Mouse (Mus musculus): ENCODE measurements around the gene Pttg1. TPM values are rescaled to one million over a fixed set of nuclear protein-coding genes. Genes with fewer than 3 reads are reported as not detected.
A peak's percentile ranks its signal among the peaks of the same experiment; 100 is the strongest.

Pttg1 gene
- total RNA-seq, 2 experiments from 2014 or later = 45.0 to 60.9 TPM

DNA sequence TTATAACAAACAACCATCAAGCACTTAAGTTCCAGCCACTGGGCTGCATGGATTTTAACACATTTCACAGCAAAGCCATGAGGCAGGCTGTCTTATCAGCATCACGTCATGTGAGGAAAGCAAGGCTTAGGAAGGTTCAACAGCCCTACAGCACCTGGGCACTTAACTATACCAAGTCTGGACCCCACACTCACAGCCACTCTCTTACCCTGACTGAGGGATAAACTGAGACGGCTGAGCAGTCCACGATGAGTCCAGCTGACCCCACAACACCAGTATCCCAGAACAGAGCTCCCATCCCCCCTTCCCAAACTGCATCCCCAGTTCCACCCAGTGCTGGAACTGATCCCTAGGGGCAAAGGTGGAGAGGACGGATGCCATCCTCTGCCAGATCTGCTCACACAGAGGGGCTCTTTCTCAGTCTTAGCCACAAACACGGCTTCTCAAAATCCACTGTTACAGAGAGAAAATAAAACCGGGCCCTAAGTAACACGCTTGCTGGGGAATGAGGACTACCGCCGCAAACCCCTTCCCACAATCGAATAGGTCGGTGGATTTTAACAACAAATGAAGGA, 46.1 kb downstream of the Pttg1 start:
- no peak overlapping the region for H3K4me3 ChIP-seq
- intact Hi-C loops (cut with DNase I) = no loop called here
- TF ChIP-seq CTCF (IDR thresholded peaks at IDR 0.05) = no peak
- no peak overlapping the region for H3K27ac ChIP-seq
- DNase-seq = no peak

DNA sequence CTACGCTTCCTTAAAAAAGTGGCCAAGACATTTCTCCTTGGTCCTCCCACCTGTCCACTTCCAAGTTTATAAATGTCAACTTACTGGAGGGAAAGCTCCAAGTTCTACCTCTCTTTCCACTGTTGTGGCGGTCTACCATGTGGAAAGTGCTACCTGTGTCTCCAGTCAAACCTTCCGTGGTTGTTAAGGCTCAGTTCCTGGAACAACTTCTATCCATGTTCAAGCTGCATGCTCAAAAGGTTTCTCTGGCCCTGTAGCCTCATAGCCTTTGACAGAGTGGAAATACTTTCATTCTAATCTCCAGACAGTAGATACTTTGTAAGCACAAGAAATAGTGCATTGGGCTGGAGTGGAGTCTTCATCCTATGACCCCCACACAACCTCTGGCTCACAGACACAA, 46.6 kb downstream of the Pttg1 start:
- H3K27ac ChIP-seq = no peak overlapping the region
- no peak for TF ChIP-seq CTCF (IDR thresholded peaks at IDR 0.05)
- no peak for DNase-seq
- intact Hi-C loops (cut with DNase I) = no loop called here
- no peak overlapping the region for H3K4me3 ChIP-seq

DNA sequence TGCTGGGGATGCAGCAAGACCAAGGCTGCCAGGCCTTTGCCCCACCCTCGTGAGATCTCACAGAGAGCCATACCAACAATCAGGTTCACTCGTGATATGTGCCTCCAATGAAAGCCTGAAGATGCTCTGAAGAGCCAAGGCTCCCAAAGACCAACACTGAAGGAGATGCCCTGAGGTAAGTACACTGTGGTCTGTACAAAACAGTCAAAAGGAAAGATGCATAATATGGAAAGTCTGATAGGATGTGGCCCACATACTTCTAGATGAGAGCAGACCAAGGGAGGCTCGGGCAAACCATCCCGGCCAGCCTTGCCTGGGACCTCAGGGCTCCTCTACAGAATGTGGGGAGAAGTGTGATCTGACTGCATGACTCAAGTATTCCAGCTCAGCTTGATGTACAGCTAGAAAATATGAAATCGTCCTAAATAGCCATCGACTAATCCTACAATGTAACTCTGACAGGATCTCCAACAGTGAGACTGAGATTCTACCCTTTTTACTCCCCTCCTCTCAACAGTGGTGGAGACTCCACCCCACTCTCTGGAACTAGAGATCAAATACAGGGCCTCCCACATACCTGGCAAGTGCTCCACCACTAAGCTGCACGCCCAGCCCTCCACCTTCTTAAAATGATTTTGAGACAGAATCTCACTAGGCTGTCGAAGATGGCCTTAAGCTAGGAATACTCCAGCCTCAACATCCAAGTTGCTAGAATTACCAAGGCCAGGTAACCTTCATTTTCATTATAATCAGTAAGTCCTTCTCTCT, 48.8 kb downstream of the Pttg1 start:
- no peak for TF ChIP-seq CTCF (IDR thresholded peaks at IDR 0.05)
- intact Hi-C loops (cut with DNase I) = no loop called here
- H3K4me3 ChIP-seq = no peak overlapping the region
- no peak overlapping the region for H3K27ac ChIP-seq
- DNase-seq = no peak

DNA sequence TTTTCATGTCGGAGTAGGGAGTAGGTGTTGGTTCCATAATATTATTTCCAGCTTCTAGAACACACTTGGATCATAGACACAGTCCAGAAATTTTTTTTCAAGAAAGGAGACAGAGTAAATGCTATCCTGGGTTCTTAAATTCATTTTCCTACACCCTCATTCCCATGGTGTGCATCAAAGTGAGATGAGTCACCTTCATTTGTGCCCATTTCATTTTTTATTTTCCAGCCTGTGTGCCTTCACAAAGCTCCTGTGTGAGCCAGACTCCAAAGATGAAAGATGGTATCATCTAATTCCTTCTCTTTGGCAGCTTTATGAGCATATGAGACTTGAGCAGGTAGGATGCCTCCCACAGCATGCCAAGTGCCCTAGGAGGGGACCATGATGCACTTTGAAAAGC, 49.5 kb downstream of the Pttg1 start:
- TF ChIP-seq CTCF (IDR thresholded peaks at IDR 0.05) = no peak
- no peak for DNase-seq
- Histone ChIP-seq H3K4me3 (no peak overlapping the region), H3K27ac (no peak overlapping the region)
- intact Hi-C loops (cut with DNase I) = no loop called here

DNA sequence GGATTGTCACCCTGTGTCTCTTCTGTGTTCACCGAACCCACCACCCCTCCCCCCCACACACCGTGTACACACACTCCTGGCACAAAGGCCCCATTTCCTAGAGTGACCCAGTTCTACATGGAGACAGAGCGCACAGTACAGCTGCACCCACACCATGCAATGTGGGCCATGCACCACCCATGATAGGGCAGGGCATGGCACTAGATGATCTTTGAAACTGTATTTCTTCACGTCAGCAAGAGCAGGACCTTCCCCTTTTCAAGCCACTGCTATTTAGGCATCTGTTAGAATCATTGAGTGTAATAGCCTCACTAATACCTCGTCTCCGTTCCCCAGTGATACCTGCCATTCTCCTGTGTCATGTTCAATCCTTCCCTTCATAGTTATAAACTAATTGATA, 51.1 kb downstream of the Pttg1 start:
- Histone ChIP-seq H3K27ac (no peak overlapping the region), H3K4me3 (no peak overlapping the region)
- intact Hi-C loops (cut with DNase I) = no loop called here
- no peak for DNase-seq
- no peak for TF ChIP-seq CTCF (IDR thresholded peaks at IDR 0.05)

DNA sequence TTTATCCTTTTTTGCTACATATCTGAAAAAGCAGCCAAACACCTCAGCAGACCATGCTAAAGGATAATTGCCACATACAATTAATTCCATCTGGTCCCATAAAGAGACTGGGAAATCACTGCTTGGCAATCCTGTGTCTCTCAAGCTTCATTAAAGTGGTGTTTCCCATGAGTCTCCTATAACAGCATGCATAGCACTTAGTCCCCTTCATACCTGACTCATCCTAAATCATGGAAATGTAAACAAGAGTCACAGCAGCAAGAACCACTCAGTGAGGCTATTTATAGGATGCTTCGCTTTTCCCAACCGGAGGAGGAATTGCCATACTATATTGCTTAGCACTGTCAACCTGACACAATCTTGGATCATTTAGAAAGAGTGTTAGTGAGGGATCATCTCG, 52.7 kb downstream of the Pttg1 start:
- Histone ChIP-seq H3K27ac (no peak overlapping the region), H3K4me3 (no peak overlapping the region)
- no peak for TF ChIP-seq CTCF (IDR thresholded peaks at IDR 0.05)
- intact Hi-C loops (cut with DNase I) = no loop called here
- no peak for DNase-seq

DNA sequence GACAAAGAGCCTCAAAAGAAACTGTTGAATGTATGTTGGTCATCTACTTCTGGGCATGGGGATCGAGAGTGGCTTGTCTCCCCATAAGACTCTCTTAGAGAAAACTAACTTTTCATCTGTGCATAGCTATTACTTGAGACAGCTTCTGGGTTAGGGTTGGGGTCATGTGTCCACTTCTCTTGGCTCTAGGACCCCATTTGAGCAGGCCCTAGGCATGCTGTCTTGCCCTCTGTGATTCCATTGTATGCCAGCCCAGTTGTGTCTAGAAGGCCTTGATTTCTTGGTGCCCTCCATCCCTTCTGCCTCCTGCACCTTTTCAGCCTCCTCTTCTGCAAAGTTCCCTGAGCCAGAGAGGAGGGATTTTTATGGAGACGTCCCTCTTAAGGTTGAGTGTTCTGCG, 54.2 kb downstream of the Pttg1 start:
- Histone ChIP-seq H3K4me3 (no peak overlapping the region), H3K27ac (no peak overlapping the region)
- intact Hi-C loops (cut with DNase I) = no loop called here
- TF ChIP-seq CTCF (IDR thresholded peaks at IDR 0.05) = no peak
- no peak for DNase-seq

Small RNA genes lying within 50 kb of the gene (microRNA-seq; reads per million reads assigned to microRNA genes)
- 470 reads per million, percentile 66 among the genes with 10 or more reads in this experiment for gene Mir146

Other genes starting within 250 kb of the Pttg1 start
- 10 to 100 TPM; 33.1 to 35.7 TPM for gene Slu7, start 7.5 kb upstream of the Pttg1 start, total RNA-seq (2021)
- 1 to 10 TPM; 1.8 to 3.6 TPM for gene C1qtnf2, start 48.0 kb upstream of the Pttg1 start, total RNA-seq (2021)
- gene Ccnjl, start 102.5 kb upstream of the Pttg1 start, total RNA-seq (2021) = under 1 TPM in 1 of 2 experiments, not detected in 1; 0.33 TPM
- gene 4933415A04Rik, start 160.8 kb upstream of the Pttg1 start, total RNA-seq (2021) = not detected
- not detected for gene Fabp6, start 175.3 kb upstream of the Pttg1 start, total RNA-seq (2021)

Measured in gastrocnemius, adult 2 months (tissue).